Mouse (Mus musculus) testis, adult 2 months (tissue): ENCODE measurements at regions not wholly inside any gene's neighbourhood (a gene's known extent, or its start where the extent isn't known, plus 50 kb on each side); places are given as distances from the start of the nearest gene placed in this dataset.

Source experiments
- CTCF ChIP-seq: fragments of 200-500 bp; IDR thresholded peaks from 2 replicates; pipeline ENCODE4 v1.5.1; 2012; ENCODE audit warnings: low read depth, mild to moderate bottlenecking, inconsistent platforms, low read length, moderate library complexity; ENCODE audit not compliant: control insufficient read depth, insufficient read depth, insufficient replicate concordance
- POLR2A ChIP-seq: fragments of 200-500 bp; IDR thresholded peaks from 2 replicates; pipeline ENCODE4 v1.6.1; 2012; ENCODE audit warnings: low read depth, mild to moderate bottlenecking, inconsistent platforms, low read length, moderate library complexity; ENCODE audit not compliant: control insufficient read depth

- TF ChIP-seq CTCF = no peak
- no peak for TF ChIP-seq POLR2A
Observed at GRCm38 (mm10) chr13:102576871-102577662, 116.3 kb upstream of the Cd180 start.
